Mouse (Mus musculus) ES-Bruce4 (cell line): Measurements from ENCODE around the gene Olfr976.

Experiments used
- CTCF ChIP-seq: IDR thresholded peaks from one replicate; pipeline ENCODE4 v1.8.1; 2011; ENCODE audit warnings: low read depth, low read length
- EP300 ChIP-seq: IDR thresholded peaks from 2 replicates; pipeline ENCODE4 v1.6.1; 2011; ENCODE audit warnings: low read depth, low read length; ENCODE audit not compliant: insufficient read depth

GRCm38 (mm10) chr9:39907036-39907435 is 53.9 kb downstream of the Olfr976 start, which contains the start of gene Olfr229:
- TF ChIP-seq CTCF (no peak), EP300 (no peak)
